Mouse (Mus musculus): ENCODE measurements around the gene Doc2g.

DNA sequence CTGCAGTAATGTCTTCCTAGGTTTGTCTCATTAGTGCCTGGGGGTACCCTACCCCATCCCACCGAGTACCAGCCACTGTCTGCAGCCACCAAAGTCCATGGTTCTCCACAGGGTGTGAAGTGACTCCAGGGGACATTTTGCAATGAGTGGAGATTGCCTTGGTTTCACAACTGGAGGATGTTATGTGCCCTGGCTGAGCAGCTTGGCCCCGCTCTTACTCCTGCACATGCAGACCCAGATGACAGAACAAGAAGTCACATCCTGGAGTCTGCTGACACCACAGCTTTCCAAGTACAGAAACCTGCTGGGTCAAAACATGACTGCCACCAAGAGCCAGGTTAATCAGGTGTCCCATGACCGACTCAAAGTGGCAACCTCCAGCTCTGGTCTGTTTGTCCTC is 48.1 kb upstream of the Doc2g start:
- TF ChIP-seq TCF12 (IDR thresholded peaks at IDR 0.05; ENCODE audit: insufficient read depth, poor library complexity, severe bottlenecking) (no peak), POLR2A (IDR thresholded peaks at IDR 0.05; ENCODE audit: insufficient read length, low read depth) (no peak), SRF (IDR thresholded peaks at IDR 0.05; ENCODE audit: control insufficient read depth, insufficient read length, low read depth) (no peak)
